Mouse (Mus musculus): Measurements from ENCODE around the gene Lair1.
"Not testable (repeated sequence)": the region's sequence is repeated elsewhere in the genome, so short reads cannot be mapped to it uniquely, and the experiment has no call there.

Lair1 gene

DNA sequence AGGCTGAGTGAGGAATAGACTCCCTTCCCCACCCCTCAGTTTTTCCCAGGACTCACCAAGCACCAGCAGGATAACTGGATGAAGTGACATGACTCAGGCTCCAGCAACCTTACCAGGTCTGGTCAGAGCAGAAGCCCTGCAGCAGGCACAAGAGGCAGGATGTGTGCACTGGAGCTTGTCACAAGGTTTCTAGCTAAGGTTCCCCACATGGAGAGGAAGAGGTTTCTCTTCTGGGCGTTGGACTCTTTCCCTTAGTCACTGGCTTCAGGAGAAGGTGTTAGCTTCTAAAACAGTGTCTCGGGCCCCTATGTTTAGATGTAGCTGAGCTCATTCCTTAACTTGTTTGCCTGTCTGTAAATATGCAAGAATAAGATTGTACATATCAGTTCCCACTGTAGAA, at the start of gene Lair1:
Gene Lair1, minus strand, starts transcription at position 192 of the 400 bp plus-strand sequence.
- no peak for DNase-seq

DNA sequence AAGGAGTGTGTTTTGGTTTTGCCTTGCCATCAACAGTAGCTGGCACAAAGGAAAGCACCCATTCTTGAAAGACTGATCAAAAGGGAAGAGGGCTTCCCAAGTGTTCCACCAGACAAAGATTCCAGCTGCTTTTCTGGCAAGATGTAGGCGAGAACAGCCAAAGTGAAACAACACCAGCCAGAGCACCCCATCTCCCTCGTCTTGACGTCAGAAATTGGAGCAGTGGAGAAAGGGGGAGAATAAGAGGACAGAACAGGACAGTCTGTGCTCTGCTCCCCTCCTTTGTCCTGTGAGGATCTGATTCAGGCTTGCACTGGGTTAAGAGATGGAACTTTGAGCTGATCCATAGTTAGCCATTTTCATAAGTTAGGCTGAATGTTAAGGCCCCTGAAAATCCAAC, 48.8 kb upstream of the Lair1 start:
- no peak for DNase-seq

- peak in 1 of 2 experiments; percentile 30 for DNase-seq
Observed at GRCm38 (mm10) chr7:4103411-4103810, 40.4 kb upstream of the Lair1 start.

DNA sequence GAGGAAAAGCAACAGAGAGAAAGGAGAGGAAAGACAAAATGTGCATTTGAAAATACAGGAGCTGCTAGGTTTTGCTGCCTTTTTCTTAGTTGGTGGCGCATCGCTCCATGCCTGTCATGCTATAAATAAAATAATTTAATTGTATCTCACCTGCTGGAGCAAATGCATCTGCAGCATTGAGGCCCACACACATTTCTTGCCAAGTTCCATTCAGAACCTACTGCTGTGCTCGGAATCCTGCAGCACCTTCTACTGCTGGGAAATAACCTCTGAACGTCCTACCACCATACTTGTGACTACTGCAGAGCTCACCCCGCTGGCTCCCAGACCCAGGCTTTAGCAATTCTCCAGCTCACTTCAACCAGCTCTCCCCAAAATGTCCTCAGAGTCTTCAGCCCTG, 38.1 kb upstream of the Lair1 start:
- no peak for DNase-seq

DNA sequence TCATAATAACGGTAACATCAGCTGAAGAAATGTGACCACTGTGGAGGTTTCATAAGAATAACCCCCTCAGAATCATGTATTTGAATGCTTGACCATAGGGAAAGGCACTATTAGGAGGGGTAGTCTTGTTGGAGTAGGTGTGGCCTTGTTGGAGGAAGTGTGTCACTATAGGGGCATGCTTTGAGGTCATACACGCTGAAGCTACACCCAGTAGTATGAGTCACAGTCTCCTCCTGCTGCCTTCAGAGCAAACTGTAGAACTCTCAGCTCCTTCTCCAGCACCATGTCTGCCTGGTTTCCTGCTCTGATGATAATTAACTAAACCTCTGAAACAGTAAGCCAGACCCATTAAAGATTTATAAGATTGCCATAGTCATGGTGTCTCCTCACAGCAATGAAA, 35.8 kb upstream of the Lair1 start:
- no peak for DNase-seq

DNA sequence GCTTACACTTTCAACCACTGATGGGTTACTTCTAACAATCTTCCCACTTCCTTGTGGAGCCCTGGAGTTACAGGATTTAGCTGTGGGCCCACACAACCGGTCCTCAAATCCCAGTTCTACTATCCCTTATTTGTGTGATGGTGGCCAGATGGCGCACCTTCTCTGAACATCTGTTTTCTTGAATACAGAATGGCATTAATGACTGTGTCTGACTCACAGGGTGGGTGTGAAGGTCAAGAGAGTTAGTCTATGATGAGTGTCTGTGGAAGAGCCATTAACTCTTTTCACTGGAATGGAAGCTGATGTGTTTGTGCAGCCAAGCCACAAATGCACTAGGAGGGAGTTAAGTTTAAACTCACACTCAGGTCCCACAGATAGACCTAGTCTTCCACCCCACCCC, 35.3 kb upstream of the Lair1 start:
- no peak for DNase-seq

- DNase-seq = no peak
Observed at GRCm38 (mm10) chr7:4091170-4091569, 28.2 kb upstream of the Lair1 start.

- no peak for DNase-seq
Observed at GRCm38 (mm10) chr7:4088679-4089078, 25.7 kb upstream of the Lair1 start.

- no peak for DNase-seq
Observed at GRCm38 (mm10) chr7:4087896-4088480, 25.0 kb upstream of the Lair1 start.

DNA sequence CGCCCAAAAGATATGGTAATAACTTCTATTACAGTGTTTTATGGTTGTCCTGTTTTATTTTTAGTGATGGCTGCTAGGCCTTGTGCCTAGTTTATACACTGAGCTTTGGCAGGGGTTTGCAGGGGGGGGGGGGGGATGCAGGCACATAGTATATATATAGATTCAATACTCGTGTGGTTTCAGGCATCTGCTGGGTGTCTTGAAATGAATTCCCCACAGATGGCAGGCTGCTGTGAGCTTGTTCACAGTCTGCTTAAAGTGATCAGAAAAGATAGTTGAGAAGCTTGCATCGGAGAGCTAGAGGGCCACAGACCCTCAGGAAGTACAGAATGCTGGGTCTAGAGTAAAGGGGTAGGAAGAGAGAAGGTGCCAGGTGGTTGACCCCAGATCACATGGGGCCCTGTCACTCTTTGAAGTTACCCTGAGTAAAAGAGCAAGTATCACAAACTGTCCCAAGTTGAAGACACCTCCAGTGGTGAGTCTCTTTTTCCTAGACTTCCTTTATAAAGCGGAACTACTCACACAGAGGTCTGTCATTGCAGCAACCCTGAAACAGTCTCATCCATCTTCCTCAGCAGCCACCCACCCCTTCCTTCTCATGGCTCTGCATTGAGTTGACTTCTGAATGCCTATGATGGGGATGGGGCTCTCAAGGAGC, 24.4 kb upstream of the Lair1 start:
- no peak for DNase-seq

DNA sequence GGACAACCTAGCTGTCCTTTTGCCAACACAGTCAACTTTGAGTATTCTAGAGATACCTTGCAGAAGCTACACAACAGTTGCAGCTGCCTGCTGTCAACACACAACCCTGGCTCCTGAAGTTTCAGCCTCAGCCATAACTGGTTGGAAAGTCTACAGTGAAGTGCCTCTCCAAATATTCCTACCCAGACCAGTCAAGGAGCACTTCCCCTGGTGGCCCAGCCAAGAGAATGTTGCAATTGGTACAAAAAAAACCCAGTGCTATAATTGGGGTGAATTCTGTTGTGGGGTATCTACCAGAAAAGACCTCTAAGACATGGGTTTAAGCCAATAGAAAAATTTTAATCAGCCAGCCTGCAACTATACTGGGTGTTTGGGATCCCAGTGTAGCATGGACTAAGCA, 22.6 kb upstream of the Lair1 start:
- no peak for DNase-seq

GRCm38 (mm10) chr7:4084161-4084560, 21.2 kb upstream of the Lair1 start:
- no peak for DNase-seq

- peak in 1 of 2 experiments; percentile 8 for DNase-seq
Observed at GRCm38 (mm10) chr7:4082804-4083203, 19.8 kb upstream of the Lair1 start.

DNA sequence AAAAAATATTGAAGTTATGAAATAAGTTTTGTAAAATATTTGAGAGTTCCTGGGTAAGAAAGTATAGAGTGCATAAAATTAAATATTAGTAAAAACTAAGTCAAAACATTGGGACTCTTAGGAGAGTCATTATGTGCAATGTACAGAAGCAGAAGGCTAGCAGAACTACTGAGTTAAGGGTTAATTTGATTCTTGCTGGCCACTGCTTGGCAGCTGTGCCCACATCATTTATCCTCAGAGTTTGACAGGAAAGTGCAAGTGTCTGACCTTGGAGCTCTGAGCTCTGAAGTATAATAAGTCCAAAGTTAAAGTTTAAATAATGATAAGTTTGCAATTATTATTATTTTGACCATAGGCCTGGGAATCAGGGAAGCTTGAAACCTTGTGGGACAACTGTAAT, 18.7 kb upstream of the Lair1 start:
- no peak for DNase-seq

DNA sequence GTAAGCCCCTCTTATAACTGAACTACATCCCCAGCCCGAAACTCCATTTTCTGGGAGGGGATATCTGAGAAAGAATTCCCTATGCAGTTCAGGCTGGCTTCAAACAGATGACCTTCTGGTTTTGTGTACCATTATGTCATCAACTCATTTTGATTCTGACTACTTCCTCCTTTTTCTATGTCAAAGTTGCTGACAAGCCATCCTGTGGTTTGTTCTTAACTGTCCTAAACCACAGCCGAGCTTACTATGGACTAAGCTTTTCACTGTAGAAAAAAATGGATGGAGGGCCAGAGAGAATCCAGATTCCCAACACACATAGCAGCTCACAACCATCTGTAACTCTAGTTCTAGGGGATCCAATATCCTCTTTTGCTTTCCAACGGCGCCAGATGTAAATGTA, 17.5 kb upstream of the Lair1 start:
- no peak for DNase-seq

- no peak for DNase-seq
Observed at GRCm38 (mm10) chr7:4079511-4079910, 16.5 kb upstream of the Lair1 start.

DNA sequence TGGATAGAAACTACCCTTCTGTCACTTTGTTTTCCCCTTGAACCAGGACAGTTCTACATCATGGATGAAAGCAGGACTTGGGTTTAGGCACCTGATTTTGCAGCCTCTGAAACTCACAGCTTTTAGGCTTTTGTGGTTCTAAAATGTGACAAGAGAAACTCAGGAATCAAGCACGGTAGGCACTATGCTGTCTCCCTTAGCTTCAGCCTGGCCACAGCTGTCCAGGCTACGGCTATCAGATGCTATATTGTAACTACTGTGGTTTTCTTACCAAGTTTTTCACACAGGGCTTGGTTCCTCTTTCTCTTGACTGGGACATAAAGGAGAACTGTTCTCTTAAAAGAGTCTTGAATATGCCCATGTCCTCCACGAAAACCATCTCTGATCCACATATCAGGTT, 10.1 kb upstream of the Lair1 start:
- no peak for DNase-seq

DNA sequence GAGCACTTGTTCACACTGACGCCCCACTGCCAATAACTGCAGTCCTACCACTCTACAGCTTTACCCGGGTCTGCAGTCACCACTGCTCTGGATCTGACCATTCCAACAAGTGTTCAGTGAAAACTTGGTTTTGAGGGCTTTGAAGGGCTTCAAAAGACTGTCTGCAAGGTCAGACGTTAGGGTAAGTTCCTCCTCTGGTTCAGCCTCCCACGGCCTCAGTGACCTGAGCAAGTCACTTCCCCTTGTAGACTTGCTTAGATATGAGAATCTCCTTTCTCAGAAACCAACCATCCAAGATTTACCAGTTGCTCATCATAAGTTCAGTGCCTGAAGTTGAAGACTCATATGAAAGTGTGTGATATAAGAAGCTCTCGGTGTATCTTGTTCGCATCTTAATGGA, 8.1 kb upstream of the Lair1 start:
- DNase-seq = no peak

DNA sequence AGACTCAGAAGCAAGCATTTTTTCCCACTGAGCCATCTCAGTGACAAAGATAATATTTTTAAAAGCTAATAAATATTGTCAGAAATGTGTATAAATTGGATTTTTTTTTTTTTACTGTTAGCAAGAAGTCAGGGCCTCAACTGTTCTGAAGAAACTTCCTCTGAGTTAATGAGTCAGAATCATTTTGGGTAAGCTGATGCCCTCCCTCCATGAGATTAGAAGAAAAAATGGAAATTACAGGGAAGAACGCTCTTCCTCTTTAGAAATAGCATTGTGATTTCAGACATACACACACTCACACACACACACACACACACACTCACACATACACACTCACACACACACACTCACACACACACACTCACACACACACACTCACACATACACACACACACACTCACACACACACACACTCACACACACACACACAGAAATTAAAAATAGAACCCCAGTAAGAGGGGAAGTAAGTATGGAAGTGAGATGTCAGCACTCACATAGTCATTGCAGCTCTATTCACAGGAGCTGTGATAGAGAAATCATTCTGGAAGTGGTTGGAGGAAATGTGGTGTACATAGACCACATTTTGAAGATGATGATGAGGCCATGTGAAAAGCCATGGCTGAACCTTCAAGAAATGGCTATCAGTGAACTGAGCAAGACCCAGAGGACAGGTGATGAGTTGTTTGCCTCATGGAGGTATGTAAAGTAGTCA, 866 bp upstream of the Lair1 start:
- DNase-seq = no peak

DNA sequence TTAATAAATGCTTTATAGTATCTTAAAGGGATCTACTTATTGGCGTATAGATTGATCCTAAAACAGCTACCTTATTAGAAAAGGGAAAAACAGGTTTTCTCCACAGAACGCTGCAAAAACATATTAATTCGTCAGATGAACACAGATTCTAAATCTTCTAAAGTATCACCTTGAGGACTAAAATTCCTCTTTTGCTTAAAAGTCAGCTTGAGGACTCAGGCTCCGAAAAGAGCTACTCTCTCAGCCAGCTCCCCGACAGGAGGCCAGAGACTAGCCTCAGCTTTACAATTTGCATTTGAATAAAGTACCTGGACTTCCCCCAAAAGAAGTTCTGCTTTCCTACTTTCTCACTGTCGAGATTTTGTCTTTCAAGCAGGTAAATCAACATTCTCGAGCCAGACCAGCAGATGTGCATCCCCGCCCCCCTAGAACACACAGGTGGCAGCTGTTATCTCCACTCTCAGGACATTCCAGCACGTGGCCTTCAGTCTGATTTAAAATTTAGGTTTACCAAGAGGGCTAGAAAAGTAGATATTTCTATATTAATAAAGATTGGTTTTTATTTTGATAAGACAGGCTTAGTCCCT, 2.3 kb downstream of the Lair1 start:
- DNase-seq = not testable (repeated sequence)

GRCm38 (mm10) chr7:4026794-4027421, 36.1 kb downstream of the Lair1 start:
- DNase-seq = peak in 1 of 2 experiments; percentile 5

- DNase-seq = not testable (repeated sequence)
Observed at GRCm38 (mm10) chr7:4004636-4005035, 58.4 kb downstream of the Lair1 start.

DNA sequence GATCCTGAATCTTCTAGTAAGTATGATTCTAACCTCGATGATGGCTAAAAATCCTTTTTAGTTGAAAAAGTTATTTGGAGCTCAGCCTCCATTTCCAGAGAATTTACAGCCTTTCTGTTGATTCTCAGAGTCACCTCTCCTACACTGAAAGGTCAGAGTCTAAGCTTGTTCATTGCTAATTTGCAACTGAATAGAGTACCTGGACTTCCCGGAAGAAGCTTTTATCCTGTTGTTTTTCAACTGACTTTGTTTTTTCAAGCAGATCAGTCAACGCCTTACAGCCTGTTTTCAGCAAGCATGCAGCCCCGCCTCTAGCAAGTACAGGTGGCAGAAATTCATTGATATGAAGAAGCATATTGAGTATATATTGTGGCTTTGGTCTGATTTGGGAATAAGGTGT, 59.0 kb downstream of the Lair1 start:
- DNase-seq = not testable (repeated sequence)

All from kidney, postnatal 25 days (tissue).